Mouse (Mus musculus): ENCODE data around the gene Iqcm. TPM values are rescaled to one million over a fixed set of nuclear protein-coding genes. Genes with fewer than 3 reads are reported as not detected.

The Iqcm gene
- total RNA-seq, 1 experiment from 2014 or later: not detected

Other genes with a start within 250 kb of the Iqcm start
- not detected in 3 replicates for gene Rasd2, start 234.8 kb upstream of the Iqcm start, total RNA-seq (2017)
- gene Gm10358, start 42.1 kb upstream of the Iqcm start, total RNA-seq (2017): not detected in 3 replicates

Data from monocyte, adult 5-6 weeks (primary cell).